Mouse (Mus musculus) kidney, adult 8-10 months (tissue): ENCODE measurements around the gene Shld1.

ENCODE experiments used
- DNase-seq, 2 experiments: peaks; one replicate each; pipeline ENCODE4 v3.0.0; 2022

Shld1 gene

GRCm38 (mm10) chr2:132692320-132692719 is 5.6 kb downstream of the Shld1 start:
- no peak for DNase-seq

- no peak for DNase-seq
Observed at GRCm38 (mm10) chr2:132693980-132694379, 7.2 kb downstream of the Shld1 start.

- DNase-seq: no peak
Observed at GRCm38 (mm10) chr2:132695358-132696093, 8.8 kb downstream of the Shld1 start.

GRCm38 (mm10) chr2:132696519-132696918 is 9.8 kb downstream of the Shld1 start:
- DNase-seq: no peak

- no peak for DNase-seq
Observed at GRCm38 (mm10) chr2:132697256-132697655, 10.5 kb downstream of the Shld1 start.

- no peak for DNase-seq
Observed at GRCm38 (mm10) chr2:132697695-132698094, 11.0 kb downstream of the Shld1 start.

GRCm38 (mm10) chr2:132698420-132698819 is 11.7 kb downstream of the Shld1 start:
- DNase-seq: peak; percentile 18 to 33

- DNase-seq: no peak
Observed at GRCm38 (mm10) chr2:132700921-132701320, 14.2 kb downstream of the Shld1 start.

GRCm38 (mm10) chr2:132701451-132701886 is 14.7 kb downstream of the Shld1 start:
- peak; percentile 36 to 67 for DNase-seq

- no peak for DNase-seq
Observed at GRCm38 (mm10) chr2:132705251-132705992, 18.7 kb downstream of the Shld1 start.

GRCm38 (mm10) chr2:132706309-132706708 is 19.6 kb downstream of the Shld1 start:
- DNase-seq: no peak

GRCm38 (mm10) chr2:132710488-132710887 is 23.8 kb downstream of the Shld1 start:
- no peak for DNase-seq

GRCm38 (mm10) chr2:132712061-132712460 is 25.3 kb downstream of the Shld1 start:
- DNase-seq: no peak

GRCm38 (mm10) chr2:132714522-132714921 is 27.8 kb downstream of the Shld1 start:
- no peak for DNase-seq

- no peak for DNase-seq
Observed at GRCm38 (mm10) chr2:132714946-132715345, 28.2 kb downstream of the Shld1 start.

- no peak for DNase-seq
Observed at GRCm38 (mm10) chr2:132715421-132716070, 28.8 kb downstream of the Shld1 start.

- DNase-seq: peak in 1 of 2 experiments; percentile 42
Observed at GRCm38 (mm10) chr2:132716154-132716553, 29.4 kb downstream of the Shld1 start.

- no peak for DNase-seq
Observed at GRCm38 (mm10) chr2:132716901-132717536, 30.3 kb downstream of the Shld1 start.

- DNase-seq: no peak
Observed at GRCm38 (mm10) chr2:132717537-132717912, 30.8 kb downstream of the Shld1 start.

GRCm38 (mm10) chr2:132720921-132721566 is 34.3 kb downstream of the Shld1 start:
- peak in 1 of 2 experiments; percentile 23 for DNase-seq

GRCm38 (mm10) chr2:132721844-132722243 is 35.1 kb downstream of the Shld1 start:
- DNase-seq: no peak

GRCm38 (mm10) chr2:132723958-132724431 is 37.3 kb downstream of the Shld1 start:
- DNase-seq: no peak
